Mouse (Mus musculus) forebrain, embryonic 15.5 days (tissue): ENCODE measurements around the gene Meis3. TPM values are rescaled to one million over a fixed set of nuclear protein-coding genes. Genes with fewer than 3 reads are reported as not detected.

Source experiments
- ATAC-seq: fragments of 200-750 bp; cut with Nextera tagmentation; replicated peaks from 2 replicates; pipeline ENCODE4 v1.8.0; 2017; ENCODE audit warnings: mild to moderate bottlenecking, moderate TSS enrichment, moderate library complexity
- H3K27ac ChIP-seq: fragments of 300-500 bp; sonication (generic); replicated peaks from 2 replicates; pipeline ENCODE4 v1.5.1; 2015; ENCODE audit warnings: mild to moderate bottlenecking, inconsistent platforms
- H3K27me3 ChIP-seq: fragments of 300-500 bp; sonication (generic); 2 replicates; pipeline ENCODE4 v1.6.1; 2015; ENCODE audit warnings: inconsistent platforms
- H3K36me3 ChIP-seq: fragments of 300-500 bp; sonication (generic); 2 replicates; pipeline ENCODE4 v1.6.1; 2015; ENCODE audit warnings: mild to moderate bottlenecking, inconsistent platforms
- H3K4me1 ChIP-seq: fragments of 300-500 bp; sonication (generic); 2 replicates; pipeline ENCODE4 v1.6.1; 2015; ENCODE audit warnings: inconsistent platforms
- H3K4me2 ChIP-seq: fragments of 300-500 bp; sonication (generic); replicated peaks from 2 replicates; pipeline ENCODE4 v1.6.1; 2015; ENCODE audit warnings: mild to moderate bottlenecking, inconsistent platforms
- H3K4me3 ChIP-seq: fragments of 300-500 bp; sonication (generic); 2 replicates; pipeline ENCODE4 v1.5.1; 2015; ENCODE audit warnings: mild to moderate bottlenecking, inconsistent platforms
- H3K9ac ChIP-seq: fragments of 300-500 bp; sonication (generic); replicated peaks from 2 replicates; pipeline ENCODE4 v1.6.1; 2015; ENCODE audit warnings: mild to moderate bottlenecking, inconsistent platforms
- H3K9me3 ChIP-seq: fragments of 300-500 bp; sonication (generic); 2 replicates; pipeline ENCODE4 v1.6.1; 2016; ENCODE audit warnings: inconsistent platforms
- WGBS: fragments of 180-500 bp; shearing (Covaris S2); methylation state at CpG from one replicate; pipeline ENCODE4 v1.1.7; 2015; ENCODE audit warnings: mixed read lengths; 5-methylcytosine and 5-hydroxymethylcytosine counted together
- polyA plus RNA-seq: library from polyadenylated mRNA; unstranded; fragments of >200 nt; fragmentation: Nextera tagmentation; extraction: Ambion mirVana; gene quantifications from 2 replicates; pipeline ENCODE4 v1.2.1, GENCODE M21; 2015

The Meis3 gene
- polyA plus RNA-seq, 1 experiment from 2014 or later: 110 TPM

DNA sequence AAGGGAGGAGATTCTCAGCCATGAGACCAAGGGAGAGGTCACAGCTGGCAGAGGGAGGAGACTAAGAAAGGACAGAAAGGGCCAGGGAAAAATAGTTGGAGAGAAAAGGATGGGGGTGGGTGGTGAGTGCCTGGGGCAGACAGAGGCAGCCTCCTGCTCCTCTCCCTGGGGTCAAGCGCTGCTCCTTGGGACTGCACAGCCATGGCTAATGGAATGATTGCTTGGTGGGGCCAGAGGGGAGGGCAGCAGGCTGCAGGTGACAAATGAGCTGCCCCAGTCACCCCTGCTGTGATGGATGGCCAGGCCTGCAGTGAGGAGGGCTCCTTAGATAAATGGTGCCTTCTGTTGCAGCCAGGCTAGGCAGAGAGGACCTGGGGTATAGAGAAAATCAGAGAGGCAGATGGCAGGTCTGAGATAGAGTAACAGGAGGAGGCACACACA, 2.7 kb upstream of the Meis3 start:
- WGBS: 17% methylated on average over 1 of the region's 1 CpGs
- no peak for ATAC-seq
- H3K27ac ChIP-seq: no peak overlapping the region

DNA sequence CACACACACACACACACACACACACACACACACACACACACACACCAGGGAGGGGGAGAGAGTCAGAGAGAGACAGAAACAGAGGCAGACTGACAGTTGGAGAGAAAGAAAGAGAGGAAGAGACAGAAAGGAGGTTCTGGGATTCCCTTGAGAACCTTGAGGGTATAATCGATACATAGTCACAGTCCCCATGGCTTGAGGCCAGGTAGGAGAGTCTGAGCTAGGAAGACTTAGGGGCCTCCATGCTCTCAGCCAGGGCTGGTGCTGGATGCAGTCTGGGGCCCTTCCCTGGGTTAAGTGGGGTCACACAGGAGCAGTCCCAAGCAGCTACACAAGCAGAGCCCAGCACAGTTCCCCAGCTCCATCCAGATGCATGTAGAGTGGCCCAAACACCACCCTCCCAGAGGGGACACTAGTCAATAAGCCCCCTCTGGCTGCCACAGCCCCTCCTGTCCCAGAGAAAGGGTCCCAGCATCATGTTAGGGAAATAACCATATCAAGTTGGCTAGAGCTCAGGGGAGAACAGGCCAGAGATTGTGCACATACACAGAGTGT, 2.2 kb upstream of the Meis3 start:
- Histone ChIP-seq H3K36me3 (0 out of 2 replicates have a peak, but pooled peaks cover 3% of the 10 kb centered on the region), H3K4me1 (peaks cover 41% of the 10 kb centered on the region), H3K9ac (no peak overlapping the region), H3K9me3 (no peaks in the 10 kb centered on the region), H3K4me2 (no peak overlapping the region), H3K4me3 (no peak overlapping the region), H3K27me3 (no peaks in the 10 kb centered on the region), H3K27ac (no peak overlapping the region)
- ATAC-seq: no peak
- 40% methylated on average over 1 of the region's 1 CpGs for WGBS

More for the DNA sequence above, 2.7 kb upstream of the Meis3 start:
- 0 out of 2 replicates have a peak, but pooled peaks cover under 1% of the 10 kb centered on the region for H3K36me3 ChIP-seq
- H3K9me3 ChIP-seq: no peaks in the 10 kb centered on the region
- H3K4me1 ChIP-seq: peaks cover 39% of the 10 kb centered on the region
- H3K4me2 ChIP-seq: no peak overlapping the region
- no peaks in the 10 kb centered on the region for H3K27me3 ChIP-seq
- H3K9ac ChIP-seq: 0 out of 2 replicates have a peak overlapping the region, but pooled peaks have one; percentile 24
- no peak overlapping the region for H3K4me3 ChIP-seq

GRCm38 (mm10) chr7:16173146-16173545, 1.7 kb upstream of the Meis3 start:
- Histone ChIP-seq H3K4me3 (no peak overlapping the region), H3K27ac (no peak overlapping the region), H3K9me3 (no peaks in the 10 kb centered on the region), H3K4me2 (no peak overlapping the region), H3K9ac (0 out of 2 replicates have a peak overlapping the region, but pooled peaks have one; percentile 90), H3K4me1 (peaks cover 41% of the 10 kb centered on the region), H3K36me3 (0 out of 2 replicates have a peak, but pooled peaks cover 3% of the 10 kb centered on the region), H3K27me3 (no peaks in the 10 kb centered on the region)
- ATAC-seq: no peak
- WGBS: 38% methylated on average over 5 of the region's 5 CpGs

GRCm38 (mm10) chr7:16175542-16175931, 647 bp downstream of the Meis3 start:
- peak; percentile 59 for ATAC-seq
- H3K4me1 ChIP-seq: peaks cover 41% of the 10 kb centered on the region
- peaks cover 22% of the 10 kb centered on the region for H3K36me3 ChIP-seq
- under 1% methylated on average over 10 of the region's 10 CpGs for WGBS
- H3K4me2 ChIP-seq: peak overlapping the region; percentile 69
- H3K4me3 ChIP-seq: peak overlapping the region; percentile 87
- H3K9ac ChIP-seq: peak overlapping the region; percentile 90
- H3K9me3 ChIP-seq: no peaks in the 10 kb centered on the region
- peak overlapping the region; percentile 80 for H3K27ac ChIP-seq
- H3K27me3 ChIP-seq: no peaks in the 10 kb centered on the region

DNA sequence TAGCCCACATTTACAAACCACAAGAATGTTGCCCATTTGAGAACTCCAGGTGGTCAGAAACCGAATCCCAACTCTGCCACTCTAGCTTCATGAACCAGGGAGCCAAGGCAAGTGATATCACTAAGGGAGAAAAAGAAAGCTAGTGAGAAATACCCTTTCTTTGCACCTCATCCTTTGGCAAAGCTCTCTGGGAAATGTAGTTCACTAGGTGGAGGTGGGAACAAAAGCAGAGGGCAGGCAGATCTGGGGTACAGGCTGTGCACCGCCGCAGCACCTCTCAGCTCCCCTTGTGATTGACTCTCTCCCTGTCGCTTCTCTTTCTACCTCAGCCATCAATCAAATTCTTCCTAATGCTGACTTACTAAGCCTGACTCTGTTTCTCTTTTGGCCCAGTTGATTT, 3.2 kb downstream of the Meis3 start:
- Histone ChIP-seq H3K36me3 (peaks cover 30% of the 10 kb centered on the region), H3K4me2 (no peak overlapping the region), H3K27ac (no peak overlapping the region), H3K9ac (no peak overlapping the region), H3K27me3 (no peaks in the 10 kb centered on the region), H3K4me1 (peaks cover 31% of the 10 kb centered on the region), H3K9me3 (no peaks in the 10 kb centered on the region), H3K4me3 (no peak overlapping the region)
- WGBS: 80% methylated on average over 4 of the region's 4 CpGs
- no peak for ATAC-seq

DNA sequence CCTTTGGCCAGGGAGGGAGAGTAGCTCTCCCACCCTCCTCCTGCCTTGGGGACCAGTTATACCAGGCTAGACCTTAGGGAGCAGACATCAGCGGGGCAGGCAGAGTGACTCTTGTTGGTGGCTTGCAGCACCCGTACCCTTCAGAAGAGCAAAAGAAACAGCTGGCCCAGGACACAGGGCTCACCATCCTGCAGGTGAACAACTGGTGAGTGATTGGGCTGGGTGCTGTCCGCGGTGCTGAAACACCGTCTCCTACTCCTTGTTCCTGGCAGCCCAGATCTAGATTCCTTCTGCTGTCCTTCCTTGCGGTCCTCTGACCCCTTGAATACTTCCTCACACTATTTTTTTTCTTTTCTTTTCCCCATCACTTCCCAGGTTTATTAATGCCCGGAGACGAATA, 8.8 kb downstream of the Meis3 start:
- peaks cover 53% of the 10 kb centered on the region for H3K36me3 ChIP-seq
- no peak overlapping the region for H3K27ac ChIP-seq
- H3K9me3 ChIP-seq: no peaks in the 10 kb centered on the region
- H3K4me2 ChIP-seq: no peak overlapping the region
- no peaks in the 10 kb centered on the region for H3K27me3 ChIP-seq
- WGBS: 30% methylated on average over 8 of the region's 8 CpGs
- H3K4me3 ChIP-seq: no peak overlapping the region
- ATAC-seq: no peak
- H3K4me1 ChIP-seq: no peaks in the 10 kb centered on the region
- H3K9ac ChIP-seq: no peak overlapping the region

GRCm38 (mm10) chr7:16187494-16187893, 12.6 kb downstream of the Meis3 start:
- no peak for ATAC-seq
- H3K27ac ChIP-seq: no peak overlapping the region
- WGBS: 84% methylated on average over 8 of the region's 8 CpGs
- no peak overlapping the region for H3K4me2 ChIP-seq
- H3K4me1 ChIP-seq: no peaks in the 10 kb centered on the region
- peaks cover 29% of the 10 kb centered on the region for H3K36me3 ChIP-seq
- no peak overlapping the region for H3K9ac ChIP-seq
- H3K4me3 ChIP-seq: no peak overlapping the region
- no peaks in the 10 kb centered on the region for H3K9me3 ChIP-seq
- no peaks in the 10 kb centered on the region for H3K27me3 ChIP-seq

DNA sequence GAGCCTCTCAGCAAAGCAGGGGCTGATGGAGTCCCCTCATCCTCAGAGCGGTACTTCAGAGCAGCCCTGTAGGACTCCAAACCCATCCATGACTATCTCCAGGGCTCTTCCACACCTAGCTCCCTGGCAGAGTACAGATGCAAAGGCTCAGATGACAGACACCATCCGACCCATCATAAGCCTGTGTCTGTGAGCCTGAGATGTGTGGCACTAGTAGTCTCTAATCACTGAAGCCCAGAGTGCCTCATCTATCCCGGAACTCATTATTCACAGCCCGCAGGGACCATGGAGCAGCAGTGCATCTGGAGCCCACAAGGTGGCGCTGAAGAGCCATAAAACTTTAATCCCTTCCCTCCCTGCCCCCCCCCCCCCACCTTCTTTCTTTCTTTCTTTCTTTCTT, 17.4 kb downstream of the Meis3 start:
- peak; percentile 66; the same call in 1 of the 2 replicates for ATAC-seq
- no peaks in the 10 kb centered on the region for H3K9me3 ChIP-seq
- no peak overlapping the region for H3K9ac ChIP-seq
- peaks cover 3% of the 10 kb centered on the region for H3K36me3 ChIP-seq
- no peak overlapping the region for H3K4me2 ChIP-seq
- WGBS: 18% methylated on average over 5 of the region's 5 CpGs
- no peaks in the 10 kb centered on the region for H3K4me1 ChIP-seq
- no peak overlapping the region for H3K4me3 ChIP-seq
- H3K27ac ChIP-seq: no peak overlapping the region
- H3K27me3 ChIP-seq: no peaks in the 10 kb centered on the region

- 57% methylated on average over 3 of the region's 3 CpGs for WGBS
- H3K4me2 ChIP-seq: no peak overlapping the region
- no peak for ATAC-seq
- no peak overlapping the region for H3K27ac ChIP-seq
- no peaks in the 10 kb centered on the region for H3K9me3 ChIP-seq
- peaks cover 17% of the 10 kb centered on the region for H3K36me3 ChIP-seq
- H3K4me3 ChIP-seq: no peak overlapping the region
- H3K4me1 ChIP-seq: no peaks in the 10 kb centered on the region
- no peak overlapping the region for H3K9ac ChIP-seq
- no peaks in the 10 kb centered on the region for H3K27me3 ChIP-seq
Measured at GRCm38 (mm10) chr7:16193702-16194101, 18.8 kb downstream of the Meis3 start.

GRCm38 (mm10) chr7:16196616-16197015, 21.7 kb downstream of the Meis3 start:
- Histone ChIP-seq H3K27me3 (no peaks in the 10 kb centered on the region), H3K27ac (no peak overlapping the region), H3K4me3 (no peak overlapping the region), H3K4me1 (no peaks in the 10 kb centered on the region), H3K36me3 (peaks cover 31% of the 10 kb centered on the region), H3K4me2 (no peak overlapping the region), H3K9ac (no peak overlapping the region), H3K9me3 (no peaks in the 10 kb centered on the region)
- ATAC-seq: no peak
- 74% methylated on average over 6 of the region's 6 CpGs for WGBS

- Histone ChIP-seq H3K27me3 (no peaks in the 10 kb centered on the region), H3K4me2 (no peak overlapping the region), H3K9ac (no peak overlapping the region), H3K4me1 (no peaks in the 10 kb centered on the region), H3K4me3 (no peak overlapping the region), H3K9me3 (no peaks in the 10 kb centered on the region), H3K36me3 (peaks cover 34% of the 10 kb centered on the region), H3K27ac (no peak overlapping the region)
- WGBS: 76% methylated on average over 5 of the region's 5 CpGs
- ATAC-seq: no peak
Measured at GRCm38 (mm10) chr7:16197166-16197565, 22.3 kb downstream of the Meis3 start.

DNA sequence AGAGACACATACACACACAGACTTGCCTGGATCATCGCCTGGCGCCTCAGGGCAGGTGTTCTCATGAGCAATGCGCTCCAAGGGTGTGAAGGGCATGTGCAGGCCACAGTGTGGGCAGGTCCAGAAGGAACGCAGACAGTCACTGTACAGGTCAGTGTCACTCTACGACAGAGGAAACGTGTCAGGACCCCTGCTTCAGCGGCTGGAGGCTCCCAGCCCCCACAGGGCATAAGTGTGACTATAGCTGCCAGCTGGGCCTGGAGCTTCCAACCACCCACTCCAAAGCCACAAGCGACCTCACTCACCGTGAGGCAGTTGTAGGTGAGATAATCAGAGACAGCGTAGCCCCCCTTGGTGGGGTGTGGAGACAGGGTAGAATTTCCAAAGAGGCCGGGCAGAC, 23.6 kb downstream of the Meis3 start:
- H3K9me3 ChIP-seq: no peaks in the 10 kb centered on the region
- no peak overlapping the region for H3K4me3 ChIP-seq
- no peaks in the 10 kb centered on the region for H3K4me1 ChIP-seq
- 92% methylated on average over 11 of the region's 11 CpGs for WGBS
- no peaks in the 10 kb centered on the region for H3K27me3 ChIP-seq
- no peak overlapping the region for H3K27ac ChIP-seq
- ATAC-seq: no peak
- no peak overlapping the region for H3K4me2 ChIP-seq
- H3K36me3 ChIP-seq: peaks cover 43% of the 10 kb centered on the region
- H3K9ac ChIP-seq: no peak overlapping the region

DNA sequence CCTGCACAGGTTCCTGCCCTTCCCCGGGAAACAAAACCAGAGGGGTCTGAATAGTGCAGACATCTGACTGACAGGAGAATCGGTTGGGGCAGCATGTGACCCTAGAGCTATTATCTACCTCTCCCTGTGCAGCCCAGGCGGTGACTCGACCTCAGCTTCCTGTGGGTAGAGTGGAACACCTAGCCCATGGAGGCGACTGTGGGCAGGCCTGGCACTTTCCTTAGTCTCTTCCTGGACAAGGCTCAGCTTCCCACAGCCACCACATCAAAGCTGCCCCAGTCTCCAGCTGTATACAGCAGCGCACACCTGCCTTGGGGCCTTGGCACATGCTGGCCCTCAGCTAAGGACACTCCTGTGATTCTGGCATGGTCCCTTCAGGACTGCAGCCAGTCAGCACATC, 26.2 kb downstream of the Meis3 start:
- no peak for ATAC-seq
- Histone ChIP-seq H3K9ac (no peak overlapping the region), H3K4me1 (no peaks in the 10 kb centered on the region), H3K9me3 (no peaks in the 10 kb centered on the region), H3K36me3 (peaks cover 60% of the 10 kb centered on the region), H3K4me3 (no peak overlapping the region), H3K4me2 (no peak overlapping the region), H3K27me3 (no peaks in the 10 kb centered on the region), H3K27ac (no peak overlapping the region)
- 90% methylated on average over 6 of the region's 6 CpGs for WGBS
